Mouse (Mus musculus) megakaryocyte, adult 5-6 weeks (primary cell): ENCODE results near the gene Dpp6. TPM values are rescaled to one million over a fixed set of nuclear protein-coding genes. Genes with fewer than 3 reads are reported as not detected.
"Not testable (repeated sequence)": the region's sequence is repeated elsewhere in the genome, so short reads cannot be mapped to it uniquely, and the experiment has no call there.

Source experiments
- ATAC-seq: 2 replicates; pipeline ENCODE4 v1.8.0; 2016; ENCODE audit warnings: mild to moderate bottlenecking, inconsistent platforms; ENCODE audit not compliant: poor library complexity, severe bottlenecking
- total RNA-seq, 2 experiments: library from RNA; stranded (forward) in 1 of 2; stranded (reverse) in 1 of 2; fragments of 153-499, 151-499 nt in 1 of 2; fragments of 221-1000, 200-1000 nt in 1 of 2; gene quantifications; 2 replicates each; pipeline versions ENCODE4 v1.2.3 to v1.2.4; 2015 to 2017

Gene Dpp6
- total RNA-seq, 2 experiments from 2014 or later = 0.48 TPM; not detected in 1

- no peak for ATAC-seq
Observed at GRCm38 (mm10) chr5:27453201-27453845, 636.3 kb downstream of the Dpp6 start.

GRCm38 (mm10) chr5:27454386-27454785 is 637.4 kb downstream of the Dpp6 start:
- no peak for ATAC-seq

- no peak for ATAC-seq
Observed at GRCm38 (mm10) chr5:27456981-27457380, 640.0 kb downstream of the Dpp6 start.

GRCm38 (mm10) chr5:27457686-27458085 is 640.7 kb downstream of the Dpp6 start:
- no peak for ATAC-seq

DNA sequence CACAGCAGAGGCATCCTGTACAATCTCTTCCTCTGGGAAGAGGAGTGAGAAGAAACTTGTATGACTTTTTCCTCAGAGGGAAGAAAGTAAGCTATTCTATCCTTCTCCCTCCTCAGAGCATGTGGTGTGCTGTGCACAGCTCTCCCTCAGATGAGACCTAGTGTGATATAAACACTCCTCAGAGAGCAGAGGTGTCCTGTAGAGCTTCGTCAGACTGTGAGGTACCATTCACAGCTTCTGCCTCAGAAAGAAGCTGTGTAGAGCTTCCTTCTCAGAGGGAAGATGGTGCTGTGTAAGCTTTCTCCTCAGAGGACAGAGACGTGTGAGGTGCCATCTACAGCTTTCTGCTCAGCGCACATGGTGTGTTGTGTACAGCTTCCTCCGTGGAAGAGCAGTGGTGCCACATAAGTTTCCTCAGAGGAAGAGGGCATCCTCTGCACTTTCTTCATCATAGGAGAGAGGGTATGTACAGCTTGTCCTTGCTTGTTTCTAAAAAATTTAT is 658.0 kb downstream of the Dpp6 start:
- no peak for ATAC-seq

- no peak for ATAC-seq
Observed at GRCm38 (mm10) chr5:27481706-27482105, 664.7 kb downstream of the Dpp6 start.

- ATAC-seq = no peak
Observed at GRCm38 (mm10) chr5:27486138-27486537, 669.1 kb downstream of the Dpp6 start.

- ATAC-seq = no peak
Observed at GRCm38 (mm10) chr5:27490942-27491341, 673.9 kb downstream of the Dpp6 start.

- ATAC-seq = not testable (repeated sequence)
Observed at GRCm38 (mm10) chr5:27501338-27501737, 684.3 kb downstream of the Dpp6 start, which contains the start of gene Speer4b. Speer4b (minus strand) TSS chr5:27501438.

GRCm38 (mm10) chr5:27518716-27519115 is 701.7 kb downstream of the Dpp6 start:
- ATAC-seq = no peak

DNA sequence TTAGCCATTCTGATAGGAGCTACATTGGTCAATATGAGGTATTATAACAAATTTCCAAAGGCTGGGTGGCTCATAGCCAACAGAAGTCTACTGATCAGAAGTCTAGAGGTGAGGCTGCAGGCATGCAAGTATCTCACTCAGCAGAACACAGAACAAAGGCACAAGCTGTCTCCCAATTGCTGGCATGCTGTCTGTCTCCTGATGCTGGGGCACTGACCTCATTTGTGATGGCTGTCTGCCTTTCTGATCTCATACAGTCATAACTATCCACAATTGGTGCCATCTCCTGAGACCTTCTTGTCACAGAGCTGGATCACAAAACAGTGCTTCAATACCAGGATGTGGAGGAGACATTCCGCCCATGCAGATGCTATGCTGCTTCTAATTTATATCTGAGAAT is 709.9 kb downstream of the Dpp6 start:
- ATAC-seq = no peak

GRCm38 (mm10) chr5:27544816-27545270 is 727.8 kb downstream of the Dpp6 start:
- no peak for ATAC-seq

DNA sequence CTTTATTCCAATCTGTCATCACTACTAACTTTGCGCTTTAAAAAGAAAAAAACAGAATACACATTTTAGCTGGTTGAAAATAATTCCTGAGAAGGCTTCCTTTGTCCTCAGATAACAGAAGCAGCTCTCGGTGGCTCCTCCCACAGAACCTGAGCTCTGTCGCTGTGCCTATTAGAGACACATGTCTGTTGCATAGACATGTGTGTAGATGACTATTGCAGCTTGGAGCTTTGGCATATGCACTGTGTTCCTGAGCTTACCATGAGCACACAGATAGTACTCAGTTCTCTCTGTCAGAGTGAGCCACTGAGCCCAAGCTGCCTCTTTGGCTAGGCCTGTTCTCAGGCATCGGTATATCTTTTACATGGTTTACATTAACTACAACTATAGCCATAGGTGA is 732.3 kb downstream of the Dpp6 start:
- no peak for ATAC-seq

- ATAC-seq = no peak
Observed at GRCm38 (mm10) chr5:27565700-27566099, 748.7 kb downstream of the Dpp6 start.

GRCm38 (mm10) chr5:27587970-27588758 is 771.2 kb downstream of the Dpp6 start:
- ATAC-seq = no peak

- ATAC-seq = no peak
Observed at GRCm38 (mm10) chr5:27604132-27604531, 787.1 kb downstream of the Dpp6 start.

GRCm38 (mm10) chr5:27615769-27616168 is 798.8 kb downstream of the Dpp6 start:
- ATAC-seq = no peak

DNA sequence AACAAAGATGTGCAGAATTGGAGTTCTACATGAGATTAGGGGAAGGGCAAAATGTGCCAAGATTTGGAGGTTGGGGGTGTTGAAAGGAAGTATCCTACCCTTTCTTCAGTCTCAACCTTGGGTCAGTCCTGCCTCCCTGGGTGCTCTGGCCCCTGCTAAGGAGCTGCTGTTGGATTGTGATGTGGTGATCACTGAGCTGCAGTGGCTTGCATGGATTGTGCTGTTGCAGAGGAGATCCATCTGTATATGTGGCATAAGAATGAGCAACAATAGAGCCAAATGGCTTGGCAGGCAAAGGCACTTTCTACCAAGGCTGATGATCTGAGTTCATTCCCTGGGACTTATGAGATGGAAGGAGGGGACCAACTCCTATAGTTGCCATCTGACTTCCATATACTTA is 804.8 kb downstream of the Dpp6 start:
- no peak for ATAC-seq

- no peak for ATAC-seq
Observed at GRCm38 (mm10) chr5:27623876-27624275, 806.9 kb downstream of the Dpp6 start.

DNA sequence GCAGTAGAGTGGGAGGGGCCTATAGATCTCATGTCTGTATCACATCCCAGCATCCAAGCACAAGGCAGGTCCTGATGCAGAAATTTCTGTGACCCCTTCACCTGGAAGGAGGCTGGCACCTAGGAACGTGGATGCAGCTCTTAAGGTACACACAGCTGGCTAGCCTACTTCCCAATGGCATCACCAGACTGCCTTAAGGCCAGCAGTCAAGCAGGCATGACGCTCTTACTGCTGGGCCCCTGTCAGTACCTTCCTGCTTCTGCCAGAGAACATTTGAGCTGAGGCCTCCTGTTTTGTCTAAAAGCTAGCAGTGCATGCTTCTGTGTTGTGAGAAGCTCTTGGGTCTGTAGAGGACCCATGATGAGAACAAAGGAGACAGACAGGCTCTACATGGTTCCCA is 815.1 kb downstream of the Dpp6 start:
- no peak for ATAC-seq

DNA sequence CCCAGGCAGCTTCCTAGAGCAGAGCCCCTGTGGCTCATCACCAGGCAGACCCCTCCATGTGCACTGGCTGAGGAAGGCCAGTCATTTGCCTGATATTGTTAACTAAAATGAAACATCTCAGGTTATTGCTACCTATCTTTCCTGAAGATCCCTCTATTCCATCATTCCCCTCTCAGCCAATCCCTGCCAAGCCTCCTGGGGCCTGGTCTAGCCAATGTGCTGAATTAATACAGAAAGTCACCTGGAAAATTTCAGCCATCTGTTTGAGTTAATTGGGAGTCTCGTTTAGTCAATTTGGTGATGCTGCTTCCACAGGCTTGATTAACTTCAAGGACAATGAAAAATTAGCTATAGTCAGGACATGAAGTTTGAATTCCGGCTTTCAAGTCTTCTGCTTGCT is 818.9 kb downstream of the Dpp6 start:
- no peak for ATAC-seq

DNA sequence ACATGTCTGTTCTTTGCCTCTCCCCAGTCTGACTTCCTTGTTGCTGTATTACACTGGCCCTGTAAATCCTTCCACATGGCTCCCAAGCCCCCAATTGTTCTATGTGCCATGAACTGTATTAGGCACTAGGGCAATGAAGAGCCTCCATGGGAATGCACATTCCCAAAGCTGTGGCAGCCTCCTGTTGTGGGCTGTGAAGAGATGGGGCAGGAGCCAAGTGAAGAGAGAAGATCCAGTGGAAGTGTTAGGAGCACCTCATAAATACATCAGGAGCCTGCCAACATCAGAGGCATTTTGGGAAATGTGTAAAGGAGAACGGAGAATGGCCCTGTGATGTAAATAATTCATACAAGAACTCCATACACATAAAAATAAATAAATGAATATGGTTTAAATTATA is 824.9 kb downstream of the Dpp6 start:
- ATAC-seq = no peak
